Mouse (Mus musculus) forebrain, embryonic 13.5 days (tissue): Measurements from ENCODE around the gene Dnlz. TPM values are rescaled to one million over a fixed set of nuclear protein-coding genes. Genes with fewer than 3 reads are reported as not detected.

ENCODE experiments used
- ATAC-seq: fragments of 200-750 bp; cut with Nextera tagmentation; 2 replicates; pipeline ENCODE4 v1.8.0; 2017
- H3K27ac ChIP-seq: fragments of 300-500 bp; sonication (generic); 2 replicates; pipeline ENCODE4 v1.5.1; 2015; ENCODE audit warnings: inconsistent platforms, mild to moderate bottlenecking, moderate library complexity
- H3K27me3 ChIP-seq: fragments of 300-500 bp; sonication (generic); 2 replicates; pipeline ENCODE4 v1.6.1; 2015; ENCODE audit warnings: mild to moderate bottlenecking, inconsistent platforms
- H3K36me3 ChIP-seq: fragments of 300-500 bp; sonication (generic); 2 replicates; pipeline ENCODE4 v1.6.1; 2015; ENCODE audit warnings: mild to moderate bottlenecking, inconsistent platforms; ENCODE audit not compliant: poor library complexity, severe bottlenecking
- H3K4me1 ChIP-seq: fragments of 300-500 bp; sonication (generic); 2 replicates; pipeline ENCODE4 v1.6.1; 2015; ENCODE audit warnings: inconsistent platforms
- H3K4me2 ChIP-seq: fragments of 300-500 bp; sonication (generic); 2 replicates; pipeline ENCODE4 v1.6.1; 2015; ENCODE audit warnings: inconsistent platforms, mild to moderate bottlenecking, moderate library complexity
- H3K4me3 ChIP-seq: fragments of 300-500 bp; sonication (generic); 2 replicates; pipeline ENCODE4 v1.5.1; 2015; ENCODE audit warnings: mild to moderate bottlenecking, inconsistent platforms
- H3K9ac ChIP-seq: fragments of 300-500 bp; sonication (generic); 2 replicates; pipeline ENCODE4 v1.6.1; 2015; ENCODE audit warnings: mild to moderate bottlenecking, inconsistent platforms
- H3K9me3 ChIP-seq: fragments of 300-500 bp; sonication (generic); replicated peaks from 2 replicates; pipeline ENCODE4 v1.6.1; 2016; ENCODE audit warnings: inconsistent platforms
- WGBS: fragments of 180-500 bp; shearing (Covaris S2); methylation state at CpG from one replicate; pipeline ENCODE4 v1.1.7; 2015; 5-methylcytosine and 5-hydroxymethylcytosine counted together
- polyA plus RNA-seq: library from polyadenylated mRNA; unstranded; fragments of >200 nt; fragmentation: Nextera tagmentation; extraction: Ambion mirVana; gene quantifications from 2 replicates; pipeline ENCODE4 v1.2.1, GENCODE M21; 2015

Dnlz gene
- polyA plus RNA-seq, 1 experiment from 2014 or later: 31.1 TPM

GRCm38 (mm10) chr2:26380131-26380771 lies 28.3 kb upstream of the Dnlz start, which contains the start of gene Snapc4:
TSS of gene Snapc4 (minus strand) at chr2:26380653.
- under 1% methylated on average over 38 of the region's 38 CpGs for WGBS
- peak within 1 kb of the TSS; percentile 66 for H3K27ac ChIP-seq
- H3K4me3 ChIP-seq: peak within 1 kb of the TSS; percentile 87
- peaks cover 16% of the 10 kb centered on the region for H3K4me1 ChIP-seq
- peaks cover 68% of the 10 kb centered on the region for H3K36me3 ChIP-seq
- no peaks in the 10 kb centered on the region for H3K9me3 ChIP-seq
- no peaks in the 10 kb centered on the region for H3K27me3 ChIP-seq
- H3K9ac ChIP-seq: peak within 1 kb of the TSS; percentile 85
- H3K4me2 ChIP-seq: peak within 1 kb of the TSS; percentile 98
- peak; percentile 97 for ATAC-seq

GRCm38 (mm10) chr2:26372396-26372795 lies 20.5 kb upstream of the Dnlz start:
- H3K4me3 ChIP-seq: no peak overlapping the region

GRCm38 (mm10) chr2:26368572-26368971 lies 16.7 kb upstream of the Dnlz start:
- Histone ChIP-seq H3K4me1 (no peaks in the 10 kb centered on the region), H3K9me3 (no peaks in the 10 kb centered on the region), H3K4me3 (no peak overlapping the region), H3K4me2 (no peak overlapping the region), H3K9ac (no peak overlapping the region), H3K27me3 (no peaks in the 10 kb centered on the region), H3K36me3 (peaks cover 100% of the 10 kb centered on the region), H3K27ac (no peak overlapping the region)
- ATAC-seq: no peak
- WGBS: 85% methylated on average over 1 of the region's 1 CpGs

More at GRCm38 (mm10) chr2:26372396-26372795, 20.5 kb upstream of the Dnlz start:
- WGBS: 95% methylated on average over 8 of the region's 8 CpGs
- no peak overlapping the region for H3K4me2 ChIP-seq
- peaks cover 100% of the 10 kb centered on the region for H3K36me3 ChIP-seq
- H3K4me1 ChIP-seq: no peaks in the 10 kb centered on the region
- ATAC-seq: no peak
- H3K9ac ChIP-seq: no peak overlapping the region
- H3K27ac ChIP-seq: no peak overlapping the region
- H3K27me3 ChIP-seq: no peaks in the 10 kb centered on the region
- no peaks in the 10 kb centered on the region for H3K9me3 ChIP-seq

- H3K36me3 ChIP-seq: peaks cover 100% of the 10 kb centered on the region
- no peaks in the 10 kb centered on the region for H3K9me3 ChIP-seq
- H3K4me1 ChIP-seq: no peaks in the 10 kb centered on the region
- 95% methylated on average over 6 of the region's 6 CpGs for whole genome bisulfite sequencing
- H3K27me3 ChIP-seq: no peaks in the 10 kb centered on the region
- no peak overlapping the region for H3K4me3 ChIP-seq
- H3K9ac ChIP-seq: no peak overlapping the region
- H3K27ac ChIP-seq: no peak overlapping the region
- H3K4me2 ChIP-seq: no peak overlapping the region
- no peak for ATAC-seq
Measured at GRCm38 (mm10) chr2:26367911-26368310, 16.0 kb upstream of the Dnlz start.

GRCm38 (mm10) chr2:26364738-26365465 lies 13.0 kb upstream of the Dnlz start:
- H3K36me3 ChIP-seq: peaks cover 76% of the 10 kb centered on the region
- WGBS: 89% methylated on average over 10 of the region's 10 CpGs

GRCm38 (mm10) chr2:26363481-26363880 lies 11.6 kb upstream of the Dnlz start:
- H3K36me3 ChIP-seq: peaks cover 62% of the 10 kb centered on the region
- H3K27ac ChIP-seq: no peak overlapping the region

More at GRCm38 (mm10) chr2:26364738-26365465, 13.0 kb upstream of the Dnlz start:
- Histone ChIP-seq H3K27me3 (no peaks in the 10 kb centered on the region), H3K4me3 (no peak overlapping the region), H3K27ac (no peak overlapping the region), H3K4me2 (no peak overlapping the region), H3K4me1 (no peaks in the 10 kb centered on the region), H3K9me3 (no peaks in the 10 kb centered on the region), H3K9ac (no peak overlapping the region)
- no peak for ATAC-seq

GRCm38 (mm10) chr2:26362991-26363390 lies 11.1 kb upstream of the Dnlz start:
- Histone ChIP-seq H3K4me1 (no peaks in the 10 kb centered on the region), H3K36me3 (peaks cover 57% of the 10 kb centered on the region), H3K27me3 (no peaks in the 10 kb centered on the region), H3K27ac (no peak overlapping the region), H3K9me3 (no peaks in the 10 kb centered on the region), H3K4me2 (no peak overlapping the region), H3K4me3 (no peak overlapping the region), H3K9ac (no peak overlapping the region)
- whole genome bisulfite sequencing: 81% methylated on average over 5 of the region's 5 CpGs
- ATAC-seq: no peak

More at GRCm38 (mm10) chr2:26363481-26363880, 11.6 kb upstream of the Dnlz start:
- H3K9me3 ChIP-seq: no peaks in the 10 kb centered on the region
- H3K4me2 ChIP-seq: no peak overlapping the region
- no peak for ATAC-seq
- H3K9ac ChIP-seq: no peak overlapping the region
- no peaks in the 10 kb centered on the region for H3K27me3 ChIP-seq
- no peak overlapping the region for H3K4me3 ChIP-seq
- WGBS: 91% methylated on average over 5 of the region's 5 CpGs
- no peaks in the 10 kb centered on the region for H3K4me1 ChIP-seq

GRCm38 (mm10) chr2:26360772-26361171 lies 8.9 kb upstream of the Dnlz start, which contains the start of gene Card9:
TSS of gene Card9 (minus strand) at chr2:26360918.
- Histone ChIP-seq H3K4me1 (no peaks in the 10 kb centered on the region), H3K27ac (no peak within 1 kb of the TSS), H3K36me3 (peaks cover 35% of the 10 kb centered on the region), H3K27me3 (no peaks in the 10 kb centered on the region), H3K4me2 (no peak within 1 kb of the TSS), H3K4me3 (no peak within 1 kb of the TSS), H3K9ac (no peak within 1 kb of the TSS), H3K9me3 (no peaks in the 10 kb centered on the region)
- 58% methylated on average over 3 of the region's 3 CpGs for WGBS
- no peak for ATAC-seq

GRCm38 (mm10) chr2:26359983-26360382 lies 8.1 kb upstream of the Dnlz start:
- no peaks in the 10 kb centered on the region for H3K4me1 ChIP-seq
- H3K9ac ChIP-seq: no peak overlapping the region
- H3K9me3 ChIP-seq: no peaks in the 10 kb centered on the region
- H3K36me3 ChIP-seq: peaks cover 27% of the 10 kb centered on the region
- no peak overlapping the region for H3K4me3 ChIP-seq
- no peak for ATAC-seq
- no peaks in the 10 kb centered on the region for H3K27me3 ChIP-seq
- H3K27ac ChIP-seq: no peak overlapping the region
- WGBS: 94% methylated on average over 6 of the region's 6 CpGs
- H3K4me2 ChIP-seq: no peak overlapping the region

GRCm38 (mm10) chr2:26358667-26359320 lies 6.9 kb upstream of the Dnlz start:
- Histone ChIP-seq H3K9me3 (no peaks in the 10 kb centered on the region), H3K4me2 (no peak overlapping the region), H3K27me3 (no peaks in the 10 kb centered on the region), H3K4me1 (no peaks in the 10 kb centered on the region), H3K9ac (no peak overlapping the region), H3K27ac (no peak overlapping the region), H3K4me3 (no peak overlapping the region), H3K36me3 (peaks cover 15% of the 10 kb centered on the region)
- 91% methylated on average over 13 of the region's 13 CpGs for WGBS
- no peak for ATAC-seq

GRCm38 (mm10) chr2:26357484-26357883 lies 5.6 kb upstream of the Dnlz start:
- Histone ChIP-seq H3K9me3 (no peaks in the 10 kb centered on the region), H3K4me1 (peaks cover 11% of the 10 kb centered on the region), H3K9ac (no peak overlapping the region), H3K27me3 (no peaks in the 10 kb centered on the region), H3K4me3 (no peak overlapping the region), H3K27ac (no peak overlapping the region), H3K36me3 (peaks cover 2% of the 10 kb centered on the region; the same call in 1 of the 2 replicates), H3K4me2 (no peak overlapping the region)
- no peak for ATAC-seq
- 50% methylated on average over 15 of the region's 15 CpGs for WGBS

GRCm38 (mm10) chr2:26356678-26357077 lies 4.8 kb upstream of the Dnlz start:
- Histone ChIP-seq H3K9me3 (no peaks in the 10 kb centered on the region), H3K36me3 (no peaks in the 10 kb centered on the region), H3K27me3 (no peaks in the 10 kb centered on the region), H3K4me1 (peaks cover 12% of the 10 kb centered on the region), H3K4me3 (no peak overlapping the region), H3K4me2 (no peak overlapping the region), H3K9ac (no peak overlapping the region), H3K27ac (no peak overlapping the region)
- WGBS: 78% methylated on average over 7 of the region's 7 CpGs
- ATAC-seq: no peak
